Mouse (Mus musculus): ENCODE measurements around the gene Hs3st6. TPM values are rescaled to one million over a fixed set of nuclear protein-coding genes. Genes with fewer than 3 reads are reported as not detected.

Hs3st6 gene
- polyA plus RNA-seq, 1 experiment from 2014 or later: 0.07 TPM

GRCm38 (mm10) chr17:24729067-24729466 is 23.7 kb upstream of the Hs3st6 start:
- Histone ChIP-seq H3K27ac (replicated peaks) (no peak overlapping the region), H3K9ac (no peak overlapping the region)
- WGBS (ENCODE audit: insufficient replicate concordance): 68% methylated on average over 6 of the region's 6 CpGs

GRCm38 (mm10) chr17:24730787-24731186 is 22.0 kb upstream of the Hs3st6 start:
- H3K27me3 ChIP-seq: peaks cover 13% of the 10 kb centered on the region; the same call in 1 of the 2 replicates
- WGBS (ENCODE audit: insufficient replicate concordance): 73% methylated on average over 14 of the region's 14 CpGs
- H3K4me2 ChIP-seq: no peak overlapping the region
- H3K27ac ChIP-seq (replicated peaks): no peak overlapping the region
- H3K9me3 ChIP-seq (replicated peaks): no peaks in the 10 kb centered on the region
- H3K4me1 ChIP-seq (replicated peaks): peaks cover 16% of the 10 kb centered on the region
- no peak overlapping the region for H3K9ac ChIP-seq
- H3K4me3 ChIP-seq (replicated peaks): no peak overlapping the region
- no peaks in the 10 kb centered on the region for H3K36me3 ChIP-seq (replicated peaks)
- ATAC-seq (ENCODE audit: insufficient read depth): no peak

More at GRCm38 (mm10) chr17:24729067-24729466, 23.7 kb upstream of the Hs3st6 start:
- no peak overlapping the region for H3K4me3 ChIP-seq (replicated peaks)
- H3K36me3 ChIP-seq (replicated peaks): no peaks in the 10 kb centered on the region
- H3K4me1 ChIP-seq (replicated peaks): peaks cover 10% of the 10 kb centered on the region
- no peak overlapping the region for H3K4me2 ChIP-seq
- ATAC-seq (ENCODE audit: insufficient read depth): no peak
- H3K27me3 ChIP-seq: peaks cover 13% of the 10 kb centered on the region; the same call in 1 of the 2 replicates
- no peaks in the 10 kb centered on the region for H3K9me3 ChIP-seq (replicated peaks)

GRCm38 (mm10) chr17:24732233-24732935 is 20.4 kb upstream of the Hs3st6 start:
- WGBS (ENCODE audit: insufficient replicate concordance): 67% methylated on average over 12 of the region's 12 CpGs
- H3K4me2 ChIP-seq: no peak overlapping the region
- H3K4me3 ChIP-seq (replicated peaks): no peak overlapping the region
- no peak for ATAC-seq (ENCODE audit: insufficient read depth)
- no peak overlapping the region for H3K27ac ChIP-seq (replicated peaks)
- no peak overlapping the region for H3K9ac ChIP-seq
- H3K36me3 ChIP-seq (replicated peaks): no peaks in the 10 kb centered on the region
- H3K4me1 ChIP-seq (replicated peaks): peaks cover 24% of the 10 kb centered on the region
- H3K9me3 ChIP-seq (replicated peaks): no peaks in the 10 kb centered on the region
- H3K27me3 ChIP-seq: peaks cover 12% of the 10 kb centered on the region; the same call in 1 of the 2 replicates

- H3K4me3 ChIP-seq (replicated peaks): no peak overlapping the region
- H3K9ac ChIP-seq: no peak overlapping the region
- H3K27ac ChIP-seq (replicated peaks): no peak overlapping the region
- no peak overlapping the region for H3K4me2 ChIP-seq
- no peaks in the 10 kb centered on the region for H3K36me3 ChIP-seq (replicated peaks)
- ATAC-seq (ENCODE audit: insufficient read depth): no peak
- WGBS (ENCODE audit: insufficient replicate concordance): 80% methylated on average over 21 of the region's 21 CpGs
- peaks cover 35% of the 10 kb centered on the region for H3K4me1 ChIP-seq (replicated peaks)
- H3K9me3 ChIP-seq (replicated peaks): no peaks in the 10 kb centered on the region
- H3K27me3 ChIP-seq: 0 out of 2 replicates have a peak, but pooled peaks cover 2% of the 10 kb centered on the region
These were observed 19.2 kb upstream of the Hs3st6 start for GRCm38 (mm10) chr17:24733434-24734050.

GRCm38 (mm10) chr17:24734513-24734912 is 18.3 kb upstream of the Hs3st6 start:
- WGBS (ENCODE audit: insufficient replicate concordance): 61% methylated on average over 1 of the region's 1 CpGs
- H3K27me3 ChIP-seq: 0 out of 2 replicates have a peak, but pooled peaks cover 2% of the 10 kb centered on the region
- no peak overlapping the region for H3K9ac ChIP-seq
- peaks cover 42% of the 10 kb centered on the region for H3K4me1 ChIP-seq (replicated peaks)
- ATAC-seq (ENCODE audit: insufficient read depth): no peak
- no peaks in the 10 kb centered on the region for H3K9me3 ChIP-seq (replicated peaks)
- H3K4me2 ChIP-seq: no peak overlapping the region
- H3K36me3 ChIP-seq (replicated peaks): peaks cover 3% of the 10 kb centered on the region; the same call in 1 of the 2 replicates
- no peak overlapping the region for H3K4me3 ChIP-seq (replicated peaks)
- H3K27ac ChIP-seq (replicated peaks): no peak overlapping the region

- no peak for ATAC-seq (ENCODE audit: insufficient read depth)
- peak overlapping the region; percentile 57; the same call in 1 of the 2 replicates for H3K9ac ChIP-seq
- peaks cover 11% of the 10 kb centered on the region for H3K36me3 ChIP-seq (replicated peaks)
- WGBS (ENCODE audit: insufficient replicate concordance): 71% methylated on average over 7 of the region's 7 CpGs
- H3K27me3 ChIP-seq: 0 out of 2 replicates have a peak, but pooled peaks cover 2% of the 10 kb centered on the region
- H3K4me1 ChIP-seq (replicated peaks): peaks cover 47% of the 10 kb centered on the region
- no peaks in the 10 kb centered on the region for H3K9me3 ChIP-seq (replicated peaks)
- H3K27ac ChIP-seq (replicated peaks): peak overlapping the region; percentile 84
- peak overlapping the region; percentile 96 for H3K4me2 ChIP-seq
- H3K4me3 ChIP-seq (replicated peaks): peak overlapping the region; percentile 79
These were observed 17.3 kb upstream of the Hs3st6 start for GRCm38 (mm10) chr17:24735446-24735845.

- Histone ChIP-seq H3K9me3 (replicated peaks) (no peaks in the 10 kb centered on the region), H3K27me3 (no peaks in the 10 kb centered on the region), H3K4me3 (replicated peaks) (peak within 1 kb of the TSS; percentile 79), H3K27ac (replicated peaks) (peak within 1 kb of the TSS; percentile 88), H3K9ac (peak within 1 kb of the TSS; percentile 83), H3K36me3 (replicated peaks) (peaks cover 19% of the 10 kb centered on the region), H3K4me2 (peak within 1 kb of the TSS; percentile 96), H3K4me1 (replicated peaks) (peaks cover 49% of the 10 kb centered on the region)
- peak; percentile 95 for ATAC-seq (ENCODE audit: insufficient read depth)
- WGBS (ENCODE audit: insufficient replicate concordance): 1% methylated on average over 29 of the region's 29 CpGs
These were observed 16.3 kb upstream of the Hs3st6 start, which contains the start of gene Msrb1 for GRCm38 (mm10) chr17:24736330-24737051. Gene Msrb1, plus strand, starts transcription at chr17:24736642.

GRCm38 (mm10) chr17:24737135-24737810 is 15.5 kb upstream of the Hs3st6 start:
- 23% methylated on average over 8 of the region's 8 CpGs for WGBS (ENCODE audit: insufficient replicate concordance)
- ATAC-seq (ENCODE audit: insufficient read depth): no peak
- no peaks in the 10 kb centered on the region for H3K9me3 ChIP-seq (replicated peaks)
- no peaks in the 10 kb centered on the region for H3K27me3 ChIP-seq
- peaks cover 19% of the 10 kb centered on the region for H3K36me3 ChIP-seq (replicated peaks)
- H3K4me1 ChIP-seq (replicated peaks): peaks cover 56% of the 10 kb centered on the region
- peak overlapping the region; percentile 79 for H3K4me3 ChIP-seq (replicated peaks)
- peak overlapping the region; percentile 83 for H3K9ac ChIP-seq
- H3K27ac ChIP-seq (replicated peaks): peak overlapping the region; percentile 88
- peak overlapping the region; percentile 96 for H3K4me2 ChIP-seq

- 70% methylated on average over 4 of the region's 4 CpGs for WGBS (ENCODE audit: insufficient replicate concordance)
- no peaks in the 10 kb centered on the region for H3K9me3 ChIP-seq (replicated peaks)
- peaks cover 19% of the 10 kb centered on the region for H3K36me3 ChIP-seq (replicated peaks)
- peak overlapping the region; percentile 96 for H3K4me2 ChIP-seq
- peak overlapping the region; percentile 79; the same call in 1 of the 2 replicates for H3K4me3 ChIP-seq (replicated peaks)
- peak overlapping the region; percentile 88; the same call in 1 of the 2 replicates for H3K27ac ChIP-seq (replicated peaks)
- H3K27me3 ChIP-seq: no peaks in the 10 kb centered on the region
- H3K9ac ChIP-seq: no peak overlapping the region
- no peak for ATAC-seq (ENCODE audit: insufficient read depth)
- H3K4me1 ChIP-seq (replicated peaks): peaks cover 64% of the 10 kb centered on the region
These were observed 14.6 kb upstream of the Hs3st6 start for GRCm38 (mm10) chr17:24738238-24738637.

- no peaks in the 10 kb centered on the region; the same call in 1 of the 2 replicates for H3K27me3 ChIP-seq
- ATAC-seq (ENCODE audit: insufficient read depth): no peak
- no peaks in the 10 kb centered on the region for H3K9me3 ChIP-seq (replicated peaks)
- peaks cover 61% of the 10 kb centered on the region for H3K4me1 ChIP-seq (replicated peaks)
- no peak overlapping the region for H3K4me3 ChIP-seq (replicated peaks)
- H3K27ac ChIP-seq (replicated peaks): no peak overlapping the region
- H3K36me3 ChIP-seq (replicated peaks): peaks cover 19% of the 10 kb centered on the region
- H3K4me2 ChIP-seq: no peak overlapping the region
- WGBS (ENCODE audit: insufficient replicate concordance): 72% methylated on average over 8 of the region's 8 CpGs
- H3K9ac ChIP-seq: no peak overlapping the region
These were observed 12.9 kb upstream of the Hs3st6 start for GRCm38 (mm10) chr17:24739926-24740325.
